Mouse (Mus musculus) hindbrain, embryonic 10.5 days (tissue): ENCODE measurements around the gene Icam5. TPM values are rescaled to one million over a fixed set of nuclear protein-coding genes. Genes with fewer than 3 reads are reported as not detected.
"Not testable (repeated sequence)": the region's sequence is repeated elsewhere in the genome, so short reads cannot be mapped to it uniquely, and the experiment has no call there.

Experiments used
- DNase-seq: peaks from one replicate; pipeline ENCODE4 v3.0.0-alpha.2; 2017; ENCODE audit warnings: low spot score
- H3K27ac ChIP-seq: fragments of 300-500 bp; sonication (generic); 2 replicates; pipeline ENCODE4 v1.5.1; 2016; ENCODE audit warnings: mild to moderate bottlenecking, moderate library complexity
- H3K27me3 ChIP-seq: fragments of 300-500 bp; sonication (generic); 2 replicates; pipeline ENCODE4 v1.6.1; 2016; ENCODE audit warnings: mild to moderate bottlenecking; ENCODE audit not compliant: poor library complexity, insufficient read depth, severe bottlenecking
- H3K36me3 ChIP-seq: fragments of 300-500 bp; sonication (generic); 2 replicates; pipeline ENCODE4 v1.6.1; 2016; ENCODE audit warnings: mild to moderate bottlenecking, moderate library complexity
- H3K4me1 ChIP-seq: fragments of 300-500 bp; sonication (generic); replicated peaks from 2 replicates; pipeline ENCODE4 v1.6.1; 2016; ENCODE audit warnings: mild to moderate bottlenecking
- H3K4me3 ChIP-seq: fragments of 300-500 bp; sonication (generic); 2 replicates; pipeline ENCODE4 v1.5.1; 2016; ENCODE audit warnings: mild to moderate bottlenecking, moderate library complexity
- H3K9me3 ChIP-seq: fragments of 300-500 bp; sonication (generic); 2 replicates; pipeline ENCODE4 v1.6.1; 2016; ENCODE audit warnings: mild to moderate bottlenecking, moderate library complexity
- WGBS: fragments of 180-500 bp; shearing (Covaris S2); methylation state at CpG from one replicate; pipeline ENCODE4 v1.1.7; 2016; 5-methylcytosine and 5-hydroxymethylcytosine counted together
- polyA plus RNA-seq: library from polyadenylated mRNA; unstranded; fragments of >200 nt; fragmentation: Nextera tagmentation; extraction: Ambion mirVana; gene quantifications from 2 replicates; pipeline ENCODE4 v1.2.1, GENCODE M21; 2016

Gene Icam5
- polyA plus RNA-seq, 1 experiment from 2014 or later, result 0.07 TPM

GRCm38 (mm10) chr9:21002270-21002626 lies 29.6 kb upstream of the Icam5 start:
- peaks cover 11% of the 10 kb centered on the region for H3K4me1 ChIP-seq
- peak overlapping the region; percentile 85 for H3K27ac ChIP-seq
- H3K4me3 ChIP-seq, result peak overlapping the region; percentile 68
- H3K9me3 ChIP-seq, result no peaks in the 10 kb centered on the region
- DNase-seq, result no peak
- peaks cover 27% of the 10 kb centered on the region for H3K36me3 ChIP-seq
- WGBS, result 15% methylated on average over 7 of the region's 7 CpGs
- no peaks in the 10 kb centered on the region for H3K27me3 ChIP-seq

GRCm38 (mm10) chr9:21002627-21003551 lies 29.0 kb upstream of the Icam5 start, which contains the start of gene Mrpl4:
TSS of gene Mrpl4 (plus strand) at chr9:21002738.
- peak; percentile 93 for DNase-seq
- Histone ChIP-seq H3K9me3 (no peaks in the 10 kb centered on the region), H3K27ac (peak within 1 kb of the TSS; percentile 85)

GRCm38 (mm10) chr9:21007313-21007952 lies 24.4 kb upstream of the Icam5 start:
- no peak for DNase-seq
- Histone ChIP-seq H3K9me3 (no peaks in the 10 kb centered on the region), H3K36me3 (peaks cover 47% of the 10 kb centered on the region), H3K27me3 (peaks cover 8% of the 10 kb centered on the region), H3K4me1 (peaks cover 7% of the 10 kb centered on the region), H3K4me3 (no peak overlapping the region), H3K27ac (no peak overlapping the region)
- WGBS, result 93% methylated on average over 10 of the region's 10 CpGs

More at GRCm38 (mm10) chr9:21002627-21003551, 29.0 kb upstream of the Icam5 start, which contains the start of gene Mrpl4:
- WGBS, result under 1% methylated on average over 72 of the region's 72 CpGs
- Histone ChIP-seq H3K4me3 (peak within 1 kb of the TSS; percentile 68), H3K36me3 (peaks cover 33% of the 10 kb centered on the region), H3K4me1 (peaks cover 11% of the 10 kb centered on the region), H3K27me3 (no peaks in the 10 kb centered on the region)

DNA sequence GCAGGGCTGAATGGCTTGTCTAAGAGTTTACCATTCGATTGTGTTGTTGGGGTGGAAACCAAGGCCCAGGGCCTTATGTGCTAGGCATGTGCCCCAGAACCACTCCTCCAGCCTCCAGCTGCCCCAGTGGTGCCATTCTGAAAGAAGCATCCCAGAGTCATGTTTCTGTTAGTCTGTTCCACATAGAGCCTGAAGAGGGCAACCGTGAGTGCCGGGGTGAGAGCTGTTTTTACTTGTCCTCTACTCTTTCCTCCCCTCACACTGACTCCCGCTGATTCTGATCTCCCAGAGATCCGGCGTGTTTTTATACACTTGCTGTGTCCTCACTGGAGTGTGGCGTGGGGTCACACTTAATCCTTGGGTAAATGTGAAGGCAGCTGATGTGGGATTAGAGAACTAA lies 23.9 kb upstream of the Icam5 start:
- no peak overlapping the region for H3K27ac ChIP-seq
- WGBS, result 86% methylated on average over 7 of the region's 7 CpGs
- no peak for DNase-seq
- H3K4me1 ChIP-seq, result peaks cover 7% of the 10 kb centered on the region
- H3K9me3 ChIP-seq, result no peaks in the 10 kb centered on the region
- H3K27me3 ChIP-seq, result peaks cover 12% of the 10 kb centered on the region
- H3K36me3 ChIP-seq, result peaks cover 47% of the 10 kb centered on the region
- no peak overlapping the region for H3K4me3 ChIP-seq

GRCm38 (mm10) chr9:21010362-21010761 lies 21.5 kb upstream of the Icam5 start:
- H3K9me3 ChIP-seq, result no peaks in the 10 kb centered on the region
- peaks cover 7% of the 10 kb centered on the region for H3K4me1 ChIP-seq
- 56% methylated on average over 2 of the region's 2 CpGs for WGBS
- no peak overlapping the region for H3K27ac ChIP-seq
- peaks cover 38% of the 10 kb centered on the region for H3K36me3 ChIP-seq
- no peak for DNase-seq
- H3K4me3 ChIP-seq, result no peak overlapping the region
- peaks cover 35% of the 10 kb centered on the region for H3K27me3 ChIP-seq

DNA sequence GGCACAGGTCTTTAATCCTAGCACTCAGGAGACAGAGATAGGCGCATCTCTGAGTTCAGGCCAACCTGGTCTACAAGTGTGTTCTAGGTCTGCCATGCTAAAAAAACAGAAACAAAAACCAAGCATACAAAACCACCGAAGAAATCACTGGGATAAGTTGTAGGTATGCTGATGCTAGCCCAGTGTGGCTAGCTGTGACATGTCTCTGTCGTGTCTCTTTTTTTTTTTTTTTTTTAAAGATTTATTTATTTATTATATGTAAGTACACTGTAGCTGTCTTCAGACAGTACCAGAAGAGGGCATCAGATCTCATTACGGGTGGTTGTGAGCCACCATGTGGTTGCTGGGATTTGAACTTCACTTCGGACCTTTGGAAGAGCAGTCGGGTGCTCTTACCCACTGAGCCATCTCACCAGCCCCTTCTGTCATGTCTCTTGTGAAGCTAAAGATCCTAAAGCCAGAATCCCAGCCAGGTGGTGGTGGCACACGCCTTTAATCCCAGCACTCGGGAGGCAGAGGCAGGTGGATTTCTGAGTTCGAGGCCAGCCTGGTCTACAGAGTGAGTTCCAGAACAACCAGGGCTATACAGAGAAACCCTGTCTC lies 20.8 kb upstream of the Icam5 start:
- not testable (repeated sequence) for H3K9me3 ChIP-seq, DNase-seq, H3K27ac ChIP-seq, H3K4me3 ChIP-seq
- Histone ChIP-seq H3K27me3 (peaks cover 42% of the 10 kb centered on the region), H3K4me1 (peaks cover 14% of the 10 kb centered on the region), H3K36me3 (peaks cover 32% of the 10 kb centered on the region)
- 71% methylated on average over 9 of the region's 9 CpGs for WGBS

- no peak overlapping the region for H3K4me3 ChIP-seq
Measured at GRCm38 (mm10) chr9:21011846-21012312, 20.0 kb upstream of the Icam5 start.

DNA sequence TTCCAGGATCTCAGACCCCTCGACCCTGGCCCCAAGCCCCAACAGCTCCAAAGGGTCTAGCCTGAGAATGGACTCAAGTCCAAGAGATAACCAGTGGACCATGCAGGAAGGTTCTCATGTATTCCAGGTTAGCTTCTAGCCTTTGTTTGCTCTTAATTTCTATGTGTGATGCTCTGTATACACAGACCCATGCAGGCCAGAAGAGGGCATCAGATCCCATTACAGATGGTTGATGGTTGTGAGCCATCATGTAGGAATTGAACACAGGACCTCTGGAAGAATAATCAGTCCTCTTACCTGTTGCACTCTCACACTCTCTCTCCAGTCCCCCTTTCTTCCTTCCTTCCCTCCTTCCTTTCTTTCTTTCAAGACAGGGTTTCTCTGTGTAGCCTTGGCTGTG lies 19.5 kb upstream of the Icam5 start:
- no peak for DNase-seq
- Histone ChIP-seq H3K4me1 (peaks cover 15% of the 10 kb centered on the region), H3K36me3 (peaks cover 19% of the 10 kb centered on the region), H3K27me3 (peaks cover 55% of the 10 kb centered on the region), H3K27ac (no peak overlapping the region), H3K4me3 (no peak overlapping the region), H3K9me3 (no peaks in the 10 kb centered on the region)
- 50% methylated on average over 1 of the region's 1 CpGs for WGBS

More at GRCm38 (mm10) chr9:21011846-21012312, 20.0 kb upstream of the Icam5 start:
- DNase-seq, result no peak
- Histone ChIP-seq H3K27ac (no peak overlapping the region), H3K36me3 (peaks cover 24% of the 10 kb centered on the region), H3K9me3 (no peaks in the 10 kb centered on the region), H3K27me3 (peaks cover 50% of the 10 kb centered on the region), H3K4me1 (peaks cover 15% of the 10 kb centered on the region)
- WGBS, result 67% methylated on average over 5 of the region's 5 CpGs

DNA sequence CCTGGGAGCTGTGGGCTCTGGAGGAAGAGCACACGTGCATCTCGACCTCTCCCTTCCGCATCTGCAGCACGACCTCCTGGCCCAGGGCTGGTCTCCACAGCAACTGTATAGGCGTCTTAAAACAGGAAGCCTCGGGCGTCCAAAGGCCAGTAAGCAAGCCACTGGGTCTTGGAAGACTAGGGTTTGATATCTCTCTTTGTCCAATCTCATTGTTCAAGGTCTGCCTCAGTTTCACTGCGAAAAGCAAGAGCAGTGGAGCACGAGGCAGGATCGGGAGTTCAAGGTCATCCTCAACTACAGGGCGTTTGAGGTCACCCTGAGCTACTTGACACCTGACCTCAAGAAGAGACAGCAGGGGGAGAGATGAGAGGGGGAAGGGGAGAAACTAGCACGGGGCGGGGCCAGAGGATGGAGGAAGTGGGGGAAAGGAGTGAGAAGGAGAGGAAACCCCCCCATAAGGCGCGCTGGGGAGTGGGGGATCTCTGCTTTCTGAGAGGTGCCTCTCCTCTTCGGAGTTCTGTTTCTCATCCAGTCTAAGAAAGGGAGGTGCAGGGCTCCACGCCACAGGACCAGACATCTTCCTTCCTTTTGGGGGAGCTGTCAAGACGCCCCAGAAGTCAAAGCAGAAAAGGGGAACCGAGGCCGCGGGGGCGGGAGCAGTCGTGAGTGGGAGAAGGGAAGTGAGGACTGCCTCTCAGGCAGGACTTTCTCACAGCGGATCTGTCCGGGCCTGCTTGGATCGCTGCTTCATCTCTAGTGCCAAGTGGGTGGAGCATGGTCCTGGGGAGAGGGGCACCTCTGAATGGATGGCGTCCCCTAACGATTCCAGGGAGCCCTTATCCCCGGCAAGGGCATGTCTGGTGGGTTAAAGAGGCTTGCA lies 16.9 kb upstream of the Icam5 start:
- H3K4me3 ChIP-seq, result peak overlapping the region; percentile 43
- H3K27me3 ChIP-seq, result peaks cover 74% of the 10 kb centered on the region
- H3K36me3 ChIP-seq, result no peaks in the 10 kb centered on the region
- H3K4me1 ChIP-seq, result peaks cover 15% of the 10 kb centered on the region
- no peaks in the 10 kb centered on the region for H3K9me3 ChIP-seq
- DNase-seq, result peak; percentile 28
- 2% methylated on average over 29 of the region's 29 CpGs for WGBS
- H3K27ac ChIP-seq, result peak overlapping the region; percentile 40; the same call in 1 of the 2 replicates

- H3K27ac ChIP-seq, result peak within 1 kb of the TSS; percentile 40; the same call in 1 of the 2 replicates
- peak within 1 kb of the TSS; percentile 43 for H3K4me3 ChIP-seq
- H3K36me3 ChIP-seq, result no peaks in the 10 kb centered on the region
- peak; percentile 25 for DNase-seq
- WGBS, result 1% methylated on average over 30 of the region's 30 CpGs
- H3K27me3 ChIP-seq, result peaks cover 77% of the 10 kb centered on the region
- peaks cover 15% of the 10 kb centered on the region for H3K4me1 ChIP-seq
- H3K9me3 ChIP-seq, result no peaks in the 10 kb centered on the region
Measured at GRCm38 (mm10) chr9:21015571-21016130, 16.2 kb upstream of the Icam5 start, which contains the start of gene Icam1. TSS of gene Icam1 (plus strand) at chr9:21015985.

GRCm38 (mm10) chr9:21016331-21017176 lies 15.3 kb upstream of the Icam5 start:
- Histone ChIP-seq H3K27ac (no peak overlapping the region), H3K9me3 (no peaks in the 10 kb centered on the region), H3K4me1 (peaks cover 15% of the 10 kb centered on the region), H3K36me3 (no peaks in the 10 kb centered on the region), H3K4me3 (peak overlapping the region; percentile 43), H3K27me3 (peaks cover 77% of the 10 kb centered on the region)
- WGBS, result 5% methylated on average over 17 of the region's 17 CpGs
- DNase-seq, result peak; percentile 13
